In the genomic region with DNA sequence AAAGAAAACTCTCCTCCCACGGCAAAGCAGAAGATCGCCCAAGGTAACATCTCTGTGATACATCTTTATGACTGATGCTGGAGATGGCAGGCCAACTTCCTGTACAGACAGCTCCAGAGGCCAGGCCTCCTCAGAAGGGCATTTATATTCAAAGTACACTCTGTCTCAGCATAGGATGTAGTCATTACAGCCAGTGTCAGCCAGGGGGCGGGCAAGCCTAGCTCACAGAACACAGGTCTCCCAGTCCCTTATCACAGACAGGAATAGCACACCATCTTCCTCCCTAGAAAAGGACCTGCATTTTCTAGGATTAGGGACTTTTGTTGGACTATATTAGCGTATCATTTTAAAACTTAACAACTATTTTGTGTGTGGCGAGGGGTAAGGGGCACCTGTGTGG, we compare ENCODE assay signal across 8 mouse cellular contexts. TPM values are rescaled to one million over a fixed set of nuclear protein-coding genes. Genes with fewer than 3 reads are reported as not detected.
DNase-seq lines count a peak whose midpoint lies in the region; ATAC-seq and TF ChIP-seq lines count a peak whose summit lies in the region.

No protein-coding gene starts in this region.

- peak; percentile 84 to 86 for DNase-seq in cerebellum, postnatal 36 days
- DNase-seq in gastrocnemius, adult 2 months: peak; percentile 85
- peak; percentile 84 for DNase-seq in induced T-regulatory cell, adult 2 months (ENCODE audit: low read depth)
- DNase-seq in left cerebral cortex, adult 2 months (ENCODE audit: extremely low spot score in 1 of 2, low spot score in 2 of 2): peak; percentile 79 to 81
- DNase-seq in mesoderm, embryonic 11.5 days (ENCODE audit: low read depth, low spot score): peak; percentile 76
- DNase-seq in skeletal muscle tissue, adult 2 months (ENCODE audit: low read depth, low spot score): peak; percentile 63
- peak; percentile 52 for DNase-seq in yolk sac, embryonic 10.5 days (ENCODE audit: low spot score)

- H3K4me3 ChIP-seq in gastrocnemius, adult 2 months: no peak overlapping the region
- H3K4me3 ChIP-seq in left cerebral cortex, adult 2 months: no peak overlapping the region

- intact Hi-C loops in gastrocnemius, adult 2 months (cut with DNase I): loop anchor here (2.0 to 5.0 kb wide), 3 partner anchors 106 to 360 kb away; no protein-coding TSS in a partner anchor
- intact Hi-C loops in left cerebral cortex, adult 2 months (cut with DNase I): loop anchor here (2.0 to 5.0 kb wide), 3 partner anchors 106 to 458 kb away; no protein-coding TSS in a partner anchor

- H3K27ac ChIP-seq in gastrocnemius, adult 2 months: no peak overlapping the region
- H3K27ac ChIP-seq in left cerebral cortex, adult 2 months: no peak overlapping the region

- TF ChIP-seq CTCF in gastrocnemius, adult 2 months (IDR thresholded peaks at IDR 0.05): peak; percentile 99; the same call in 1 of the 2 replicates
- TF ChIP-seq CTCF in left cerebral cortex, adult 2 months (IDR thresholded peaks at IDR 0.05): peak; percentile 97

- peak; percentile 72 for ATAC-seq in activated CD4-positive, CD25-positive, alpha-beta regulatory T cell, adult 4 months

RNA-seq across cellular contexts. Expression of gene Zfp664, which starts 46.4 kb away (rescaled TPM):
- polyA plus RNA-seq in activated CD4-positive, CD25-positive, alpha-beta regulatory T cell, adult 4 months (2017; shearing (Covaris generic)): 10 to 100 TPM in 1 of 2 experiments, 1 to 10 TPM in 1; 8.1 to 11.3 TPM
- total RNA-seq in gastrocnemius, adult 2 months (2021): 10 to 100 TPM; 17.0 to 21.8 TPM
- 10 to 100 TPM; 68.4 to 77.1 TPM for total RNA-seq in left cerebral cortex, adult 2 months (2021)

RNA-seq across cellular contexts. Expression of gene Ccdc92, which starts 46.6 kb away (rescaled TPM):
- polyA plus RNA-seq in activated CD4-positive, CD25-positive, alpha-beta regulatory T cell, adult 4 months (2017; shearing (Covaris generic)): 1 to 10 TPM; 5.3 to 6.3 TPM
- under 1 TPM; 0.45 to 0.64 TPM for total RNA-seq in gastrocnemius, adult 2 months (2021)
- total RNA-seq in left cerebral cortex, adult 2 months (2021): 10 to 100 TPM; 80.9 to 86.3 TPM

Comparison
In these comparisons a context has a peak if more than half of its experiments do, and no peak if none do; other contexts are left out.
1. RNA of gene Ccdc92, which starts 46.6 kb away (total RNA-seq): 80.9 to 86.3 TPM in left cerebral cortex, adult 2 months; 0.45 to 0.64 TPM in gastrocnemius, adult 2 months; every median in the first group is over 10 times any median in the second.
2. Peak in every context shown above with its lines, with median percentiles within 50 percentile points of each other: DNase-seq.